Mouse (Mus musculus) left cerebral cortex, postnatal 36 days (tissue): ENCODE results near the gene AW822073. TPM values are rescaled to one million over a fixed set of nuclear protein-coding genes. Genes with fewer than 3 reads are reported as not detected.
"Not testable (repeated sequence)": the region's sequence is repeated elsewhere in the genome, so short reads cannot be mapped to it uniquely, and the experiment has no call there.

ENCODE experiments used
- DNase-seq, 2 experiments: peaks; one replicate each; pipeline ENCODE4 v3.0.0; 2021 to 2022; ENCODE audit warnings: low spot score in 2 of 2, mixed read lengths in 1 of 2
- intact Hi-C: fragments of 180-260 bp; cut with DNase I; formaldehyde crosslinking; loops from one replicate; pipeline ENCODE4 v1.15.1; 2025
- total RNA-seq, 2 experiments: library from RNA; stranded (reverse); gene quantifications; 2 replicates each; pipeline ENCODE4 v1.2.3; 2021

AW822073 gene
- total RNA-seq, 2 experiments from 2014 or later: not detected

DNA sequence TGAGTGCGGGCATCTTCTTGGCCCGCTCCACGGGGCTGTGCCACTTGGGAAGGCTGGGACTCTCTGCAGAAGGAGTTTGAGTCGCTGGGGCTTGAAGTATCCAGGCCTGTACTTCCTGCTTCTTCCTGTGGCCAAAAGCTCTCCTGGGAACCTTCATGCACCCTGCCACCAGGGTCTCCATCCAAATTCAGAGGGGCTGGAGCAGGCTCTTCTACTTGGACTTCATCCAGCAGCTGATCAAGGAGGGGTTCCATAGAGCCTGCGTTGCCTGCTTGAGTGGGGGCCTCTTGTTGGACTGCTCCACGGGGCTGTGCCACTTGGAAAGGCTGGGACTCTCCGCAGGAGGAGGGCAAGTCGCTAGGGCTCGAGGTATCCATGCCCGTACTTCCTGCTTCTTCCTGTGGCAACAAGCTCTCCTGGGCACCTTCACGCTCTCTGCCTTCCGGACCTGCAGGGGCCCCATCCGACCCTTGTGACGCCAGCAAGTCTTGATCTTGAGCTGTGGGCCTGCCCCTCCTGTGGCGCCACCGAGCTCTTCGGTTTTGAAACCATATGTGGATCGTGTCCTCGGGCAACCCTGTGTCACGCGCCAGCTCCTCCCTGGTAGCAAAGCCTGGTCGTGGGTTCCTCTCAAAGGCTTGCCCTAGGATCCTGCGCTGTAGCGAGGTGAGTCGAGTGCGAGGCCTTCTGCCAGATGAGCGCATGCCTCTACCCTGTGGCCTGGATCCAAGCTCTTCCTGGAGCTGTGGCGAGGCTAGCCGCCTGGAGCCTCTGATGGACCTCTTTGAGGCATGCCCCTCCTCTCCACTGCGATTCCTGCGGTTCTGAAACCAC lies 541 bp downstream of the AW822073 start:
- intact Hi-C loops: not testable (repeated sequence)
- DNase-seq: peak; percentile 60 to 61

DNA sequence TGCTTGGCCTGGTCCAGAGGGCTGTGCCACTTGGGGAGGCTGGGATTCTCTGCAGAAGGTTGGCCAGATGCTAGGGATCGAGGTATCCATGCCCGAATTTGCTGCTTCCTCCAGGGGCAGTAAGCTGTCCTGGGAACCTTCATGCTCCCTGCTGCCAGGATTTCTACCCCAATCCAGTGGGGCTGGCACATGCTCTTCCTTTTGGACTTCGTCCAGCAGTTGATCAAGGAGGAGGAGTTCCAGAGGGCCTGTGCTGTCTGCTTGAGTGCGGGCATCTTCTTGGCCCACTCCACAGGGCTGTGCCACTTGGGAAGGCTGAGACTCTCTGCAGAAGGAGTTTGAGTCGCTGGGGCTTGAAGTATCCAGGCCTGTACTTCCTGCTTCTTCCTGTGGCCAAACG lies 1.6 kb downstream of the AW822073 start:
- intact Hi-C loops, DNase-seq: not testable (repeated sequence)

DNA sequence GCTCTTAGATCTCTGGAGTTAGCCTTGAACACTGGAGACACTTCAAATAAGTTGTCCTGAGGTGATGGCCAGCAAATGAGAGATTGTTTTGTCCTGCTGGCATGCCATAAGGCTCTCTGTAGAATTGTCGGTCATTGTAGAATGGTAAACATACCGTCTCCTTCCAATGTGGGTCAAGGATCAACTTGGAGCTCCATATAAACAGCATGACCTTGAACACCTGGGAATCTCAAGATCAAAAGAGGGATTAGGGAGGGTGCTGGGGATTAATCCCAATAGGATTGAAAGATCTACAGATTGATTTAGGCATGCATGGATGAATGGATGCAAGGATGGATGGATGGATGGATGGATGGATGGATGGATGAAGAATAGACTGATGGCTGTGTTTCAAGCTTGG lies 3.2 kb downstream of the AW822073 start:
- intact Hi-C loops, DNase-seq: not testable (repeated sequence)

DNA sequence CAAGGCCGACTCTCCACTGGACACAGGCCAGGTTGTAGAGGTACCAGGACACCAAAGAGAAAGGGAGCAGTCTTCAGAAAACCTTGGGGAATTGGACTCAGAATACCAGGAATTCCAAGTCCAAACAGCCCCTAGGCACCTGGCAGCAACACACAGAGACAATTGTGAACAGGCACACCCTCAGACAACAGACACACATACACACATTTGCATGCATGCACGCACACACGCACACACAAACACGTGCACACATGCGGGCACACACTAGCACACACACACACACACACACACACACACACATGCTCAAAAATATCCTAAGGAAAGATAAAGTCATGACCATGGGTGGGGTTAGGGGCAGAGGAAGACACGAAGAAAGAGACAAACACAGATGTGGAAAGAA lies 4.0 kb downstream of the AW822073 start:
- intact Hi-C loops: no loop called here
- DNase-seq: no peak

DNA sequence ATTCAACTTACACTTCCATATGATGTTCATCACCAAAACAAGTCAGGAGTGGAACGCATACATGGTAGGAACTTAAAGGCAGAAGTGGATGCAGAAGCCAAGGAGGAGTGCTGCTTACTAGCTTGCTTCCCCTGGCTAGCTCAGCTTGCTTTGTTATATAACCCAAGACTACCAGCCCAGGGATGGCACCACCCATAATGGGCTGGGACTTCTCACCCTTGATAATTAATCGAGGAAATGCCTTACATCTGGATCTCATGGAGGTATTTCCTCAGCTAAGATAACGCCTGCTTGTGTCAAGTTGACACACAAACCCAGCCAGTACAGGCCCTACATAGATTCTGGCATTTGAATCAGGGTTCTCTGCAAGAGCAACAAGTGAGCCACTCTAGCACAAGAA lies 7.4 kb downstream of the AW822073 start:
- intact Hi-C loops: no loop called here
- no peak for DNase-seq

DNA sequence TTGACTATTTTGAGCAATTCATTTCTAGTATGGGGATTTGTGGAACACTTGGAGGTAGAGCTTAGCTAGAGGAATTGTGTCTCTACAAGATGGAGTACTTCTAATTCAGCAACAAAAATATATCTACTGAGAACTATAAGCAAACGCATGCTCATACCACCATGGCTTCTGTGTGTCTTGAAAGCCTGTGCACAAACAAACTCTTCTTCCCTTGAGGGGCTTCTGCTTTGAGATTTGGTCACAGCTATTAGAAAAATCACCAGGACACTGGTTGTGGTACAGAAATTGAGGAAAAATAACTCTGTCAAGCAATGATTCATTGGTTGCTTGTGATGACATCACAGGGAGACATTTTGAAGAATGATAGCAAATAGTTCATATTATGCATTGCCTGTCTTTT lies 9.4 kb downstream of the AW822073 start:
- no peak for DNase-seq
- intact Hi-C loops: loop anchor here (1.0 kb wide), 1 partner anchor 770 kb away; no protein-coding TSS in a partner anchor

DNA sequence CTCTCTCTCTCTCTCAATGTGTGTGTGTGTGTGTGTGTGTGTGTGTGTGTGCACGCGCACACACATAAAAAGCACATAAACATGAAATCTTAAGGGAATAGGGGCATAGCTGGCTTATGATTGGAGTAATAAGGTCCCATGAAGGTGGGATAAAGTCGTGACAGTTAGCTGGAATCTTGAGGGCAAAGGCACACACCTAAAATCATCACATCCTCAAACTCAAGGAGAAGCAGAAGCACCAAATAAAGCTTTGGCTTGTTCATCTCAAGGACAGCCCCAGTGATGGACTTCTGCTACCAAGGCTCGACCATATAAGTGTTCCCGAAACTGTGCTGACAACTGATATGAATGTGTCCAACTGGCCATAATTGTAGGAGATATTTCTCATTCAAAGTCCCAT lies 9.8 kb downstream of the AW822073 start:
- DNase-seq: no peak
- intact Hi-C loops: loop anchor here (1.0 kb wide), 1 partner anchor 770 kb away; no protein-coding TSS in a partner anchor

DNA sequence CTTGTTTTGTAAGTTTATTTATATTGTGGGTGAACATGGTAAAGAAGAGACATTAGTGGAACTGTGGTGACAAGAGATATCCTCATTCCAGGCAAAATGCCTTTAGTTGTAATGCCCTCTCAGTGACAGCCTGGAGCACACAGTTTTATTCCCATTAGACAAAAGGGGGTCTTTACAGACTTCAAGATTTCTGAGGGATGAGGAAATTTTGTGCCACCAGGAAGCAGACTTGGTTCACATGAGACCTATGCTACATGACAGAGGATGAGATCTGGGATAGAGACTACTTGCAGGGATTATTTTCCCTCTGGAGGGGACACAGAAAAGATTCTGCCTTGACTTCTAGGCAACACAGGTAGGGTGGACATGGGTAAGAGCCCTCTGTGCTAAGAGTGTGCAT lies 10.2 kb downstream of the AW822073 start:
- intact Hi-C loops: no loop called here
- DNase-seq: no peak

DNA sequence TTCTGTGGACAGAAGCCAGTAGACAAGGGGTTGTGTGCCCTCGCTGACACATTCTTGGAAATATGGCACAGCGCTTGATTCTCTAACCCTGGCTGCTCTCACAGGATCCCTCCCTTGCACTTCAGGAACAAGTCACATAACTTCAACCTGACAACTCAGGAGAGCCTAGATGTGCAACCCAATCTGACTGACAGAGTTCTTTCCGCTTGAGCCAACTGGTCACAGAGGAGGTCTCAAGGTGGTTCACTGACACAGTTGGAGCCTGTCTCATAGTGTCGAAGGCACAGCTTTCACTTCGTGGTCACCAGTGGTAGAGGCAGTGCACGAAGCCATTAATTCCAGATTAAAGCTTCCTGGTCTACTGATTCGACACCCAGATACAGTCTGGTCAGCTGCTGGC lies 12.5 kb downstream of the AW822073 start:
- intact Hi-C loops: loop anchor here (1.0 kb wide), 1 partner anchor 771 kb away; no protein-coding TSS in a partner anchor

DNA sequence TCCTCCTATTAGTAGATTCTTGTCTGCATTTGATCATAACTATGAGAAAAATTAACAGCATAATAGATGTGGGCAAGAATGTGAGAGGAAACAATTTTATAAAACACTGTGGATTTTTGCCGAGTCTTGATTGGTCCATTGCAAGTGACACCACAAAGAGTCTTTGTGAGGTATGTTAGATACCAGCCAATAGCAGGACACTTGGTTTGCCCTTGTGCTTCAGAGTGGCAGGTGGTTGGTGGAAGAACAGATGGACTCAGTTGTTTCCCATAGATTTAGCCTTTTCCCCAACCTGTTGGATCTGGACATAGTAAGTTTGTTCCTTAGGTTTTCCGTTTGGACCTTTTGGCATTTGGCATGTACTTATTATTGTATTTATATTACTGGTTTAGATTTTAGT lies 13.5 kb downstream of the AW822073 start:
- no peak for DNase-seq
- intact Hi-C loops: no loop called here

More for the DNA sequence above, 12.5 kb downstream of the AW822073 start:
- DNase-seq: no peak

DNA sequence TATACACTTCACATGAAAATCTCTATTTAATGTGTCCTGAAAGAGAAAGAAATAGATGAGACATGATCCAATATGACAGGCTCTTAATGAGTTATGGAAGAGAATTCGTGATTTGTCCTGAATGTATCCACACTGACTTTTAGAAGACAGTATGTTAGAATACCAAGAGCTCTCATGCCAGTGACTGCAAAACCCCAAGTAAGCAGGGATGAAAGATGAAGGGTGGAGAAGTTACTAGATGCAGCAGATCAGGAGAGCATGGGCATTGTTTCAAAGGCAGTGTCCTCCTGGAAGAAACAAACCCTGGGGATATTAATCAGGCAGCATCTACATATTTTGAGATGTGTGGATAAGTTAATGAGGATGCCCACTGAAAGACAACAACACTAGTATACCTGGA lies 14.2 kb downstream of the AW822073 start:
- intact Hi-C loops: no loop called here
- no peak for DNase-seq

DNA sequence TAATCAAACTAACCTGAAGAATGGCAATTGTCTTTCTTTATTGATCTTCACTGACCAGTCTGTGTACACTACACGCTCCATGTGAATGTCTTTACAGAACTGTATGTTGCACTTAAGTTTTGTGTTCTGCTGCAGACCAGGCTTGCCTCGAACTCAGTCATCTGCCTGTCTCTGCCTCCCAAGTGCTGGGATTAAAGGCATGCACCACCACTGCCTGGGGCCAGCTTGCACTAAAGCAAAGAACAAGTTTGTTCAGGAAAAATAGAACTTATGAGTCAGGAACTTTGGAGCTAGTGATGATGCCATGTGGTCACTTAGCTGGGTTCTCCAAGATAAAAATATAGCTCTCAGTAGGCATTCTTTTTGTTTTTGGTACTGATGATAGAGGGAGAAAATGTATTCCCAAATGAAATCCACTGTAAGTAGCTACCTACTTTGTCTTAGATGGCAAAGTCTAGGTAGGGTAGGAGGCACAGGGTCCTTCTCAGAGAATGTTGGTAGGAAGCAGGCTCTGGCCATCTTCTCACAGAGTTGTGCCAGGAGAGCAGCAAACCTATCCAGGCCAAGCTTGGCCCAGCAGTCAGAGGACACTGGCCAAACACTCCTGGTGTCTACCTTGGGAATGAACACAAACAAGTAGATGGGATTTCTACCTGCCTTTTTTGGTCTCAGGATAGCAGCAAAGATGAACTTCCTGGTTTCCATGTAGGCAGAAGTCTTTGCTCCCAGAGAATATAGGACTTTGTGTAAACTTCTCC lies 14.8 kb downstream of the AW822073 start:
- DNase-seq: no peak
- intact Hi-C loops: no loop called here

DNA sequence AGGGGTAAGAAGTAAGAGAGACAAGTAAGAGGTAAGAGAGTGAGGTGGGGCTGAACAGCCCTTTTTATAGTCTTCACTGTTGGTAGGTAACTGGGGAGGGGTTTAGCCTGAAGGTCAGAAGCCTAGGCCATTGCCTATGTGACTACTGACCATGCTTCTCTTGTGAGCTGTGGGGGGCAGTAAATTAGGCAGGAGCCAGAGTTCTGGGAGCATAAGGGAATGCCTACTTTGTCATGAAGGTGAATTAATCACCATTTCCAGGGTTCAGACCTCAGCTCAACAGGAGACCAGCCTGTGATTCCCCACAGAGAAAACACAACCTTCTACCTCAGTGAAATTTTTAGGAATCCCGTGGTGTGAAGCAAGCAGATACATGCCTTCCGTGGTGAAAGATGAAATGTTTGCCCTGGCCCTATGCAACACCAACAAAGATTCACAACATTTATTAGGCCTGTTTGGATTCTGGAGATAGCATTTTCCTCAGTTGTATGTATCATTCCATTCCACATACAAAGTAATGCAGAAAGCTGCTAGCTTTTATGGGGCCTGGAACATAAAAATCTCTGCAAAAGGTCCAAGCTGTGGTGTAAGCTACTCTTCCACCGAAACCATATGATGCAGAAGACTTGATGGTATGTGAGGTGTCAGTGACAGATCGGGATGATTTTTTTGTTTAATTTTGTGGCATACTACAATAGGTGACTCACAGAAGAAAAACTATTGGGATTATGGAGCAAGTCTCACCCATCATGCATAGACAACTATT lies 17.9 kb downstream of the AW822073 start:
- no peak for DNase-seq
- intact Hi-C loops: no loop called here

DNA sequence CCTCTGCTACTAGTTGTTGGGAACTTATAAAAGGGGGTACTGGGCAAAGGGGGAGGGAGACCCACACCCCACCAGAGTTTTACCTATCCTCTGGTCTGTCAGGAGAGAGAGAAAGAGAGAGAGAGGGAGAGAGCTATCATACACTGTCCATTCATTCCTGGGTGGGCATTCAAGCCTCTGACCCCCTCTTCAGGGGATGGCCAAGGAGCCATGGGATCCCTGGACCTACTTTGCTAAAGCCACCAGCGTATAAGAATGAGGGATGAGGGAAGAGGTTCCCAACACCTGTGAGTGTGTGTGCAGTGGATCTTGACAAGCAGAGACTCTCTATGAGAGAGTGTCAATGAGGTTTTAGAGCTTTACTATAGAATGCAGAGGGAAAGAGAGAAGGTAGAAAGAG lies 18.7 kb downstream of the AW822073 start:
- intact Hi-C loops: no loop called here
- no peak for DNase-seq

Other genes starting within 250 kb of the AW822073 start
- gene Duxf3, start 7.7 kb upstream of the AW822073 start, total RNA-seq: not detected
- not detected for gene Gm4981, start 11.8 kb upstream of the AW822073 start, total RNA-seq
- gene Gcc2, start 30.6 kb upstream of the AW822073 start, total RNA-seq: 10 to 100 TPM; 90.7 to 98.7 TPM
- 10 to 100 TPM; 21.2 to 23.2 TPM for gene Lims1, start 98.5 kb upstream of the AW822073 start, total RNA-seq
- gene Ranbp2, start 222.0 kb upstream of the AW822073 start, total RNA-seq: 10 to 100 TPM; 75.6 to 96.8 TPM